Mouse (Mus musculus) forebrain, embryonic 14.5 days (tissue): ENCODE measurements at regions not wholly inside any gene's neighbourhood (a gene's known extent, or its start where the extent isn't known, plus 50 kb on each side); places are given as distances from the start of the nearest gene placed in this dataset.

Experiments used
- ATAC-seq: fragments of 200-750 bp; cut with Nextera tagmentation; 2 replicates; pipeline ENCODE4 v1.8.0; 2017; ENCODE audit warnings: mild to moderate bottlenecking, moderate library complexity
- DNase-seq: peaks from one replicate; pipeline ENCODE4 v3.0.0-alpha.2; 2015; ENCODE audit warnings: low spot score
- H3K27ac ChIP-seq: fragments of 300-500 bp; sonication (generic); 2 replicates; pipeline ENCODE4 v1.5.1; 2014; ENCODE audit warnings: low read depth, mild to moderate bottlenecking, control low read depth, low read length, moderate library complexity
- H3K27me3 ChIP-seq: fragments of 300-500 bp; sonication (generic); replicated peaks from 2 replicates; pipeline ENCODE4 v1.6.1; 2014; ENCODE audit warnings: low read length, control low read depth, mixed read lengths; ENCODE audit not compliant: control insufficient read depth, insufficient read depth
- H3K36me3 ChIP-seq: fragments of 300-500 bp; sonication (generic); 2 replicates; pipeline ENCODE4 v1.6.1; 2014; ENCODE audit warnings: low read length, control low read depth; ENCODE audit not compliant: control insufficient read depth, insufficient read depth
- H3K4me1 ChIP-seq: fragments of 300-500 bp; sonication (generic); 2 replicates; pipeline ENCODE4 v1.6.1; 2014; ENCODE audit warnings: antibody characterized with exemption, low read length, control low read depth; ENCODE audit not compliant: control insufficient read depth, insufficient read depth
- H3K4me2 ChIP-seq: fragments of 300-500 bp; sonication (generic); 2 replicates; pipeline ENCODE4 v1.6.1; 2014; ENCODE audit warnings: mild to moderate bottlenecking, control low read depth, low read length
- H3K4me3 ChIP-seq: fragments of 300-500 bp; sonication (generic); 2 replicates; pipeline ENCODE4 v1.5.1; 2014; ENCODE audit warnings: low read depth, low read length, control low read depth
- H3K9ac ChIP-seq: fragments of 300-500 bp; sonication (generic); 2 replicates; pipeline ENCODE4 v1.6.1; 2014; ENCODE audit warnings: mild to moderate bottlenecking, low read length, control low read depth, moderate library complexity
- H3K9me3 ChIP-seq: fragments of 300-500 bp; sonication (generic); replicated peaks from 2 replicates; pipeline ENCODE4 v1.6.1; 2016; ENCODE audit warnings: low read length, control low read depth, mixed read lengths; ENCODE audit not compliant: control insufficient read depth
- WGBS: fragments of 180-500 bp; shearing (Covaris S2); extraction: QIAGEN DNeasy Blood & Tissue Kit; methylation state at CpG from one replicate; pipeline ENCODE4 v1.1.7; 2014; 5-methylcytosine and 5-hydroxymethylcytosine counted together

DNA sequence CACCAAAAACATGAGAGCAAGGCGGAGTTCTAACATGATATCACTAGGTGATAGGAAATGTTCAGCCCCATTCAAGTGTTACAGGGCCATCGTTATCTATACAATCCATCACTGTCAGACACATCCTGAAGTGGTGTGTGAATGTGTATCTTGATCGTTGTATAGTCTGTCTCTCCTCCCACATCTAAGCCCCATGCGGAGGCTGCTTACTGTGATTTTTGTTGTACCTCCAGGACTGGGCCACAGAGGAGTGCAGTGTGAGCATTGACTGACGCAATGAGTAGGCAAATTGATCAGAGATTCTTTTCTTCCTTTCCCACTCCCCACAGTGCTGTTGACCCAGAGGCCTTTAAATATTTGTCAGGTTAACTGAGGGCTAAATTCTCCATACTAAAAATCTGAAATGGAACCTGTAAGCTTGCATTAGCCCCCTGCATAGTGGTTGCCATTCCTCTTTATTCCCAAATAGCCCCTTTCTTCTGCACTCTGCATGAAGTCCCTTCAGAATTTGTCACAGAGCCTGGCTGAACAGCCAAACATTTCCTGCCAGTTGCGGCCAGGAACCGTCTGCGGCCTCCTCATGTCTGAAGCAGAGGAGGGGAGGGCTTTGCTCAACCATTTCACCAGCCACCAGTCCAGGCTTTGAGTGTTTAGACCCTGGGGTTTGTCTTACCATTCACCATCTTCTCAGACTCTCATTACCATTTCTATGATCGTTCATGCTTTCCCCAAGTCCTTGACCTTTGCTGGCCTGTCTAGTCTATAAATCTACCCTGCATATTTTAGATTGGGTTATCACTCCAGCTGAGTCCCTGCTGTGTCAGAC lies 119.3 kb downstream of the Ttc8 start:
- Histone ChIP-seq H3K9me3 (no peaks in the 10 kb centered on the region), H3K4me2 (no peak overlapping the region), H3K36me3 (no peaks in the 10 kb centered on the region), H3K4me1 (no peaks in the 10 kb centered on the region), H3K9ac (no peak overlapping the region), H3K27me3 (0 out of 2 replicates have a peak, but pooled peaks cover 4% of the 10 kb centered on the region), H3K4me3 (no peak overlapping the region), H3K27ac (no peak overlapping the region)
- WGBS: 32% methylated on average over 9 of the region's 9 CpGs
- ATAC-seq (no peak), DNase-seq (peak; percentile 39)

DNA sequence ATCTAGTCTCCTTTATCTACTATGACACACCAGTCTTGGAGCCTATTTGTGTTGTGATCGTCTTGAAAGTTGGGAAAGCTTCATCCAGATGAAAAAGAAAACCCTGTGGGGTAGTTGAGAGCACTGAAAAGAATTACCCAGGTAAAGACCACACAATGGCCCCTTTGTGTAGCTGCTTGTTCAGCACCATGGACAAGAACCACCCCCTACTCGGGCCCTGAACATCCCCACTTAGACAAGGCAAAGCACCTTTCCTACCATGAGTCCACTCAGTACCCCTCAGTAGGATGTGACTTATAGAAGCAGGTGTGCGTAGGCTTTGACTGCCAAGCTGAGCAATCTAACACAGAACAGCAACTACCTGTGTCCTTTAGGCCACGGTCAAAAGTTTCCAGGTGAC lies 121.2 kb downstream of the Ttc8 start:
- Histone ChIP-seq H3K27me3 (0 out of 2 replicates have a peak, but pooled peaks cover under 1% of the 10 kb centered on the region), H3K27ac (no peak overlapping the region), H3K4me3 (no peak overlapping the region), H3K36me3 (no peaks in the 10 kb centered on the region), H3K9ac (no peak overlapping the region), H3K4me2 (no peak overlapping the region), H3K9me3 (no peaks in the 10 kb centered on the region), H3K4me1 (no peaks in the 10 kb centered on the region)
- DNase-seq (no peak), ATAC-seq (no peak)
- WGBS: 48% methylated on average over 4 of the region's 4 CpGs

- Histone ChIP-seq H3K27me3 (no peaks in the 10 kb centered on the region), H3K27ac (0 out of 2 replicates have a peak overlapping the region, but pooled peaks have one; percentile 1), H3K9me3 (no peaks in the 10 kb centered on the region), H3K9ac (no peak overlapping the region; the same call in 1 of the 2 replicates), H3K4me1 (no peaks in the 10 kb centered on the region), H3K36me3 (no peaks in the 10 kb centered on the region), H3K4me3 (no peak overlapping the region), H3K4me2 (no peak overlapping the region)
- 70% methylated on average over 16 of the region's 16 CpGs for WGBS
- ATAC-seq (no peak), DNase-seq (peak; percentile 31)
Measured at GRCm38 (mm10) chr12:99042918-99043862, 122.8 kb downstream of the Ttc8 start.

DNA sequence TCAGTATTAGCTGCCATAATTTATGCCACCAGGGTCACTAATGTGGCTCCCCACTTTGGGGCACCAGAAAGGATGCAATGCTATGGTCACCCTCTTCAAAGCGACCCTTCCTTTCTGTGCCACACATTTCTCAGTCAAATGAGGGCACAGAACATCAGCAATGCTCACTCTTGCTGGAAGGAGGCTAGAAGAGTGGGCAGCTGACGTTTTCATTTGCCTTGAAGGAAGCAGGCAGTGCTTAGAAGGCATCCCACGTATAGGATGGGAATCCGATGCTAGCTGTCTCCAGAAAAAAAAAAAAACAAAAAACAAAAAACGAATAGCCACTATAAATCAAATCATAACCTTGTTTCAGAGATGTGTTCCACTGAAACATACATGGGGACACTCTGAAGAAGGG lies 124.1 kb downstream of the Ttc8 start:
- Histone ChIP-seq H3K4me3 (no peak overlapping the region), H3K9ac (no peak overlapping the region), H3K27ac (no peak overlapping the region), H3K36me3 (no peaks in the 10 kb centered on the region), H3K4me2 (no peak overlapping the region), H3K9me3 (no peaks in the 10 kb centered on the region), H3K4me1 (no peaks in the 10 kb centered on the region), H3K27me3 (no peaks in the 10 kb centered on the region)
- ATAC-seq: no peak
- WGBS: 80% methylated on average over 5 of the region's 5 CpGs
- no peak for DNase-seq

- Histone ChIP-seq H3K4me1 (no peaks in the 10 kb centered on the region), H3K36me3 (no peaks in the 10 kb centered on the region), H3K9ac (no peak overlapping the region), H3K27me3 (no peaks in the 10 kb centered on the region), H3K27ac (no peak overlapping the region), H3K4me3 (no peak overlapping the region), H3K4me2 (no peak overlapping the region), H3K9me3 (no peaks in the 10 kb centered on the region)
- WGBS: 87% methylated on average over 2 of the region's 2 CpGs
- no peak for ATAC-seq
- DNase-seq: no peak
Measured at GRCm38 (mm10) chr12:99050426-99050825, 130.1 kb downstream of the Ttc8 start.

DNA sequence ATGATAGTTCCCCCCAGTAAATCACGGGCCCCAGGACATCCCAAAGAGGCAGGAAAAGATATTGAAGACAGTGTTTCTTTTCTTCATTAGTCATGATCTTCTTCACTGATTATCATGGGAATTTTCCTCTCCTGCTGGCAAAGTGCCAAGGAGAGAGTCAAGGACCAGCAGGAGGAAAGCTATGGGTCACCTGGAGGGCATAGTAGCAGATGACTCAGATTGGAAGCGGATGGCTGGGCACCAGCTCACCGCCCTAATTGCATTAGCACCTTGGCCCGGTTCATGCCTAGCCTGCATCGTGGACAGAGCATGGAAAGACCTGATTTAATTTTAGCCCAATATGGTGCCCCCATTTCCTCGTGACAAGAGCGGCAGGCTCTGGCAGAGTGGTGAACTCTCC lies 132.2 kb downstream of the Ttc8 start:
- no peak for ATAC-seq
- no peak overlapping the region for H3K4me3 ChIP-seq
- no peak overlapping the region for H3K4me2 ChIP-seq
- no peaks in the 10 kb centered on the region for H3K4me1 ChIP-seq
- no peak overlapping the region for H3K27ac ChIP-seq
- no peak overlapping the region for H3K9ac ChIP-seq
- H3K27me3 ChIP-seq: no peaks in the 10 kb centered on the region
- no peaks in the 10 kb centered on the region for H3K36me3 ChIP-seq
- no peaks in the 10 kb centered on the region for H3K9me3 ChIP-seq
- DNase-seq: no peak
- 91% methylated on average over 7 of the region's 7 CpGs for WGBS

- WGBS: 91% methylated on average over 2 of the region's 2 CpGs
- ATAC-seq (no peak), DNase-seq (no peak)
- no peak overlapping the region for H3K4me3 ChIP-seq
- H3K4me1 ChIP-seq: no peaks in the 10 kb centered on the region
- H3K27ac ChIP-seq: no peak overlapping the region
- H3K4me2 ChIP-seq: no peak overlapping the region
- H3K36me3 ChIP-seq: no peaks in the 10 kb centered on the region
- no peaks in the 10 kb centered on the region for H3K9me3 ChIP-seq
- H3K27me3 ChIP-seq: no peaks in the 10 kb centered on the region
- H3K9ac ChIP-seq: no peak overlapping the region
Measured at GRCm38 (mm10) chr12:99057521-99057920, 137.1 kb downstream of the Ttc8 start.

DNA sequence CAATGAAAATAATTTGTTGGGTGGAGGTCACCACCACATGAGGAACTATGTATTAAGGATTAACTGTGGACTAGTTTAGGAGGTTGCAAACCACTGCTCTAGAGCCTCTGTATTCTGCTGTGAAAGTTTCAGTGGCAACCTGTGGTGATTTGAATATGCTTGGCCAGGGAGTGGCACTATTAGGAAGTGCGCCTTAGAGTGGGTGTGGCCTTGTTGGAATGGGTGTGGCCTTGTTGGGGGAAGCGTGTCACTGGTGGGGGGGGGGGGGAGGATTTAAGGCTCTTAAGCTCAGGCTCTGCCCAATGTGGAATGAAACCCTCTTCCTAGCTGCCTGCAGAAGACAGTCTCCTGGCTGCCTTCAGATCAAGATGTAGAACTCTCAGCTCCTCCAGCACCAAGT lies 138.5 kb downstream of the Ttc8 start:
- ATAC-seq (no peak), DNase-seq (no peak)
- H3K27ac ChIP-seq: no peak overlapping the region
- H3K4me1 ChIP-seq: no peaks in the 10 kb centered on the region
- no peak overlapping the region for H3K4me2 ChIP-seq
- no peak overlapping the region for H3K4me3 ChIP-seq
- no peaks in the 10 kb centered on the region for H3K36me3 ChIP-seq
- H3K9ac ChIP-seq: no peak overlapping the region
- H3K9me3 ChIP-seq: no peaks in the 10 kb centered on the region
- H3K27me3 ChIP-seq: no peaks in the 10 kb centered on the region
- 84% methylated on average over 2 of the region's 2 CpGs for WGBS

DNA sequence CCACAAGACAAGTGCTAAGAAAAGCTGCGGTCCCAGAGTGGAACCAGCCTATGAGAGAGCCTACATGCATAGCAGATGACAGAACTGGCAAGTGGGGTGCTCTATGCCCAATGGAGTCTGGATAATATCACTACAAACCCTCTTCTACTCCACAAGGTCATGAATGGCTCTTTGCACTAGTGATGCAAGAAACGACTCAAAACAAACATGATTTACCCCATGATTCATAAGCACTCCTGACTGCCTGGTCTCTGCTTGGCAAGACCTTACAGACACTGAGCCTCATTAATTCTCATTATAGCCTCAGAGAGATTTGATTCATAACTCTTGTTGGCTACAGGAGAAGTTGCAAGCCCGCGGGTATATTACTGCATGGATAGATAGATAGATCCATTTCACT lies 139.1 kb downstream of the Ttc8 start:
- Histone ChIP-seq H3K9ac (no peak overlapping the region), H3K4me2 (no peak overlapping the region), H3K27me3 (no peaks in the 10 kb centered on the region), H3K36me3 (no peaks in the 10 kb centered on the region), H3K27ac (no peak overlapping the region), H3K4me1 (no peaks in the 10 kb centered on the region), H3K4me3 (no peak overlapping the region), H3K9me3 (no peaks in the 10 kb centered on the region)
- WGBS: 97% methylated on average over 4 of the region's 4 CpGs
- no peak for ATAC-seq
- DNase-seq: no peak
